Mouse (Mus musculus) liver, embryonic 16.5 days (tissue): ENCODE results near the gene Trpc4ap. TPM values are rescaled to one million over a fixed set of nuclear protein-coding genes. Genes with fewer than 3 reads are reported as not detected.
A peak's percentile ranks its signal among the peaks of the same experiment; 100 is the strongest.

ENCODE experiments used
- ATAC-seq: fragments of 200-750 bp; cut with Nextera tagmentation; 2 replicates; pipeline ENCODE4 v1.8.0; 2017; ENCODE audit warnings: low read depth, mild to moderate bottlenecking, moderate number of reproducible peaks, moderate library complexity
- H3K27ac ChIP-seq: fragments of 300-500 bp; sonication (generic); 2 replicates; pipeline ENCODE4 v1.5.1; 2014; ENCODE audit warnings: mild to moderate bottlenecking, low read length
- H3K27me3 ChIP-seq: fragments of 300-500 bp; sonication (generic); 2 replicates; pipeline ENCODE4 v1.6.1; 2014; ENCODE audit warnings: low read depth, low read length, mixed read lengths; ENCODE audit not compliant: control insufficient read depth, insufficient read depth
- H3K36me3 ChIP-seq: fragments of 300-500 bp; sonication (generic); 2 replicates; pipeline ENCODE4 v1.6.1; 2014; ENCODE audit warnings: mild to moderate bottlenecking; ENCODE audit not compliant: control insufficient read depth, insufficient read depth
- H3K4me1 ChIP-seq: fragments of 300-500 bp; sonication (generic); 2 replicates; pipeline ENCODE4 v1.6.1; 2014; ENCODE audit warnings: low read depth, low read length, mixed read lengths; ENCODE audit not compliant: control insufficient read depth
- H3K4me2 ChIP-seq: fragments of 300-500 bp; sonication (generic); 2 replicates; pipeline ENCODE4 v1.6.1; 2014; ENCODE audit warnings: low read depth, low read length, mixed read lengths
- H3K4me3 ChIP-seq: fragments of 300-500 bp; sonication (generic); 2 replicates; pipeline ENCODE4 v1.5.1; 2014; ENCODE audit warnings: low read depth, mild to moderate bottlenecking, low read length
- H3K9ac ChIP-seq: fragments of 300-500 bp; sonication (generic); 2 replicates; pipeline ENCODE4 v1.6.1; 2014; ENCODE audit warnings: low read depth, low read length
- H3K9me3 ChIP-seq: fragments of 300-500 bp; sonication (generic); replicated peaks from 2 replicates; pipeline ENCODE4 v1.6.1; 2016; ENCODE audit warnings: low read length; ENCODE audit not compliant: control insufficient read depth
- WGBS: fragments of 180-500 bp; shearing (Covaris S2); extraction: QIAGEN DNeasy Blood & Tissue Kit; methylation state at CpG from one replicate; pipeline ENCODE4 v1.1.7; 2014; ENCODE audit not compliant: insufficient replicate concordance; 5-methylcytosine and 5-hydroxymethylcytosine counted together
- microRNA counts: library from miRNA; unstranded; fragments of <30 nt; microRNA quantifications from one replicate; lab custom pipeline; 2016
- microRNA-seq: library from miRNA; unstranded; fragments of <30 nt; microRNA quantifications from one replicate; pipeline ENCODE4, GENCODE M21; 2016
- polyA plus RNA-seq: library from polyadenylated mRNA; unstranded; fragments of >200 nt; fragmentation: Nextera tagmentation; extraction: Ambion mirVana; gene quantifications from 2 replicates; pipeline ENCODE4 v1.2.1, GENCODE M21; 2015

The Trpc4ap gene
- polyA plus RNA-seq, 1 experiment from 2014 or later: 50.7 TPM

DNA sequence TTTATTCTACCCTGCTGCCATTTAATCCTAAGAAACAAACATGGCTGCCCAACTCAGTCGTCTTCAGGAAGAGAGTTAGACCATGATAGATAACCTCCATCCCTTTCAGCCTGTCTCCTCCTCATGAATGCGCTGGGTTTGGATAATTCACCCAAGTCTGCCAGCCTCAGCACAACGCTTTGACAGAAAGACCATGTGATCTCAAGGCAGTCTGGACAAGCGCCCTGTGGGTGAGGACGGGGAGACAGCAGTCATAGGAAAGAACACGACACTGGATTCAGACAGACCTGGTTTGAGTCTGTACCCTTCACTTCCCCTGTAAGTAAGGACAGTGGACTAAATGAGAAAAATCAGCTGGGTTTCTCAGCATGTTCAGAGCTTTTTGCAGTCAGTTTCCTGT lies 102.7 kb downstream of the Trpc4ap start:
- no peak overlapping the region for H3K4me2 ChIP-seq
- H3K9me3 ChIP-seq: no peaks in the 10 kb centered on the region
- no peak overlapping the region for H3K9ac ChIP-seq
- H3K27me3 ChIP-seq: no peaks in the 10 kb centered on the region
- WGBS: 74% methylated on average over 6 of the region's 6 CpGs
- no peak for ATAC-seq
- peak overlapping the region; percentile 89; the same call in 1 of the 2 replicates for H3K27ac ChIP-seq
- no peak overlapping the region for H3K4me3 ChIP-seq
- no peaks in the 10 kb centered on the region; the same call in 1 of the 2 replicates for H3K36me3 ChIP-seq
- H3K4me1 ChIP-seq: peaks cover 44% of the 10 kb centered on the region

- no peak for ATAC-seq
Measured at GRCm38 (mm10) chr2:155588136-155588535, 104.0 kb downstream of the Trpc4ap start.

GRCm38 (mm10) chr2:155585486-155585885 lies 106.7 kb downstream of the Trpc4ap start:
- H3K27ac ChIP-seq: no peak overlapping the region
- H3K4me1 ChIP-seq: peaks cover 15% of the 10 kb centered on the region
- peak; percentile 55 for ATAC-seq
- H3K4me3 ChIP-seq: no peak overlapping the region
- H3K4me2 ChIP-seq: peak overlapping the region; percentile 24
- peaks cover 3% of the 10 kb centered on the region for H3K36me3 ChIP-seq
- no peaks in the 10 kb centered on the region for H3K9me3 ChIP-seq
- H3K27me3 ChIP-seq: no peaks in the 10 kb centered on the region
- 55% methylated on average over 10 of the region's 10 CpGs for WGBS
- H3K9ac ChIP-seq: no peak overlapping the region

More at GRCm38 (mm10) chr2:155588136-155588535, 104.0 kb downstream of the Trpc4ap start:
- Histone ChIP-seq H3K4me3 (no peak overlapping the region), H3K9ac (no peak overlapping the region), H3K36me3 (no peaks in the 10 kb centered on the region; the same call in 1 of the 2 replicates), H3K27me3 (no peaks in the 10 kb centered on the region), H3K4me1 (peaks cover 32% of the 10 kb centered on the region), H3K9me3 (no peaks in the 10 kb centered on the region), H3K4me2 (no peak overlapping the region), H3K27ac (no peak overlapping the region)
- 67% methylated on average over 3 of the region's 3 CpGs for WGBS

- H3K9me3 ChIP-seq: no peaks in the 10 kb centered on the region
- H3K4me3 ChIP-seq: no peak overlapping the region
- 74% methylated on average over 9 of the region's 9 CpGs for WGBS
- H3K27ac ChIP-seq: no peak overlapping the region
- H3K4me2 ChIP-seq: 0 out of 2 replicates have a peak overlapping the region, but pooled peaks have one; percentile 24
- H3K4me1 ChIP-seq: peaks cover 11% of the 10 kb centered on the region
- H3K9ac ChIP-seq: no peak overlapping the region
- H3K27me3 ChIP-seq: no peaks in the 10 kb centered on the region
- H3K36me3 ChIP-seq: peaks cover 4% of the 10 kb centered on the region
- peak; percentile 57 for ATAC-seq
Measured at GRCm38 (mm10) chr2:155585082-155585481, 107.1 kb downstream of the Trpc4ap start.

MicroRNAs within 50 kb of the gene (microRNA counts, 519-probe panel; counts per million panel counts)
- microRNA mmu-miR-499 (lab: Ali Mortazavi, UCI): 2,227 counts per million, percentile 40 among the panel's probes with 10 or more counts

Small RNA genes lying within 50 kb of the gene (microRNA-seq; reads per million reads assigned to microRNA genes)
- 211 reads per million, percentile 61 among the genes with 10 or more reads in this experiment for gene Mir499

Other genes starting within 250 kb of the Trpc4ap start
- gene Ncoa6, start 218.5 kb downstream of the Trpc4ap start, polyA plus RNA-seq: 4.4 and 5.1 TPM in 2 replicates
- gene Acss2, start 174.4 kb downstream of the Trpc4ap start, polyA plus RNA-seq: 24.6 and 29.6 TPM in 2 replicates
- 0.17 and 0.20 TPM in 2 replicates for gene Ggt7, start 174.1 kb downstream of the Trpc4ap start, polyA plus RNA-seq
- gene Gss, start 99.6 kb downstream of the Trpc4ap start, polyA plus RNA-seq: 77.8 and 81.1 TPM in 2 replicates
- 0.94 and 1.7 TPM in 2 replicates for gene Myh7b, start 81.2 kb downstream of the Trpc4ap start, polyA plus RNA-seq
- 29.5 and 30.3 TPM in 2 replicates for gene Edem2, start 37.1 kb upstream of the Trpc4ap start, polyA plus RNA-seq
- gene Gm17581, start 43.5 kb upstream of the Trpc4ap start, polyA plus RNA-seq: not detected in 2 replicates
- gene Procr, start 58.7 kb upstream of the Trpc4ap start, polyA plus RNA-seq: 0.96 and 1.4 TPM in 2 replicates
- not detected in 2 replicates for gene Mmp24, start 83.0 kb upstream of the Trpc4ap start, polyA plus RNA-seq
- gene BC029722, start 127.0 kb upstream of the Trpc4ap start, polyA plus RNA-seq: 4.8 and 5.6 TPM in 2 replicates
- 108 TPM in 2 replicates for gene Eif6, start 134.5 kb upstream of the Trpc4ap start, polyA plus RNA-seq
- 0.08 and 0.14 TPM in 2 replicates for gene Fam83c, start 142.5 kb upstream of the Trpc4ap start, polyA plus RNA-seq
- 26.5 and 34.1 TPM in 2 replicates for gene Uqcc1, start 237.9 kb upstream of the Trpc4ap start, polyA plus RNA-seq
- gene Gm15557, start 248.3 kb upstream of the Trpc4ap start, polyA plus RNA-seq: not detected in 2 replicates